Mouse (Mus musculus): ENCODE data around the gene Hhatl.

The Hhatl gene

GRCm38 (mm10) chr9:121759091-121760081 is 32.9 kb downstream of the Hhatl start, which contains the start of gene Zfp651:
Zfp651 (plus strand) TSS chr9:121759330.
- DNase-seq (ENCODE audit: low spot score): peak; percentile 74

GRCm38 (mm10) chr9:121757835-121758814 is 34.2 kb downstream of the Hhatl start:
- DNase-seq (ENCODE audit: low spot score): no peak

GRCm38 (mm10) chr9:121757432-121757831 is 34.9 kb downstream of the Hhatl start:
- DNase-seq (ENCODE audit: low spot score): no peak

GRCm38 (mm10) chr9:121756785-121757184 is 35.5 kb downstream of the Hhatl start:
- DNase-seq (ENCODE audit: low spot score): no peak

GRCm38 (mm10) chr9:121754624-121755023 is 37.7 kb downstream of the Hhatl start:
- no peak for DNase-seq (ENCODE audit: low spot score)

- no peak for DNase-seq (ENCODE audit: low spot score)
Observed at GRCm38 (mm10) chr9:121752774-121753173, 39.5 kb downstream of the Hhatl start.

GRCm38 (mm10) chr9:121744051-121744450 is 48.3 kb downstream of the Hhatl start:
- DNase-seq (ENCODE audit: low spot score): no peak

GRCm38 (mm10) chr9:121741168-121741567 is 51.1 kb downstream of the Hhatl start:
- no peak for DNase-seq (ENCODE audit: low spot score)

- DNase-seq (ENCODE audit: low spot score): no peak
Observed at GRCm38 (mm10) chr9:121740490-121740889, 51.8 kb downstream of the Hhatl start.

All from testis, postnatal 14 days (tissue).